Mouse (Mus musculus): ENCODE measurements around the gene Lrrc30.

DNA sequence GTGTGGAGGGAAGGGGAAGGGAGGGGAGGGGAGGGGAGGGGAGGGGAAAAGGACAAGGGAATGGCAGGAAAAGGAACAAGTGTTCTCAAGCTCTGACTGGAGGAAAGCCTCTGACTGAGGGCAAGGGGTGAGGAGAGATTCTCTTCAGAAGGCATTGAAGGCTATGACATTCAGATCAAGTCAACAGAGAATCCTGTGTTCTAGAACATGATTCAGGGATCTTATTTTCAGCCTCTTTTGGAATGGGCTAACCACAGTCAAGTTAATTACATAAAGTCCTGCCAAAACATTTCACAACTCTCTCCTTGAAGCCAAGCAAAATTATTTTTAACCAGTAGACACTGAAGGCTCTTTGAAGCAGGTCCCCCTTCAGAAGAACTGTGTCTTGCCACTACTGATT lies 9.1 kb upstream of the Lrrc30 start:
- no peak for TF ChIP-seq GATA1 (IDR thresholded peaks at IDR 0.05; ENCODE audit: low read length)
- TF ChIP-seq TAL1 (IDR thresholded peaks at IDR 0.05; ENCODE audit: low read length): no peak

Measured in erythroblast, embryonic 14.5 days (primary cell).